Mouse (Mus musculus) ovary, postnatal 14 days (tissue): Measurements from ENCODE around the gene Cpa4.

Source experiments
- DNase-seq: peaks from one replicate; pipeline ENCODE4 v3.0.0; 2022; ENCODE audit warnings: low spot score

Gene Cpa4

GRCm38 (mm10) chr6:30628152-30628551 lies 60.0 kb downstream of the Cpa4 start:
- no peak for DNase-seq

- no peak for DNase-seq
These were observed 61.8 kb downstream of the Cpa4 start for GRCm38 (mm10) chr6:30629989-30630388.

- DNase-seq = no peak
These were observed 67.2 kb downstream of the Cpa4 start for GRCm38 (mm10) chr6:30635361-30635862.

GRCm38 (mm10) chr6:30636186-30636842 lies 68.1 kb downstream of the Cpa4 start:
- DNase-seq = no peak

GRCm38 (mm10) chr6:30638674-30639268 lies 70.6 kb downstream of the Cpa4 start, which contains the start of gene Cpa1:
Cpa1 (plus strand) TSS chr6:30639218.
- no peak for DNase-seq
